ENCODE assay signal across 14 mouse cellular contexts in genomic region chr10:120565992-120566391, GRCm38 (mm10).
"Had no signal": no experiment of that assay in that cellular context is flagged by ENCODE, and none has a peak within 500 bp of the region (broad histone marks: within the 10 kb centered on the region; RNA-seq: fewer than 3 reads in every experiment).

No protein-coding gene starts in this region.

- H3K4me2 ChIP-seq: limb, embryonic 12.5 days; neural tube, embryonic 12.5 days had no signal

- H3K27me3 ChIP-seq: neural tube, embryonic 12.5 days had no signal

- H3K9ac ChIP-seq: limb, embryonic 12.5 days; neural tube, embryonic 12.5 days had no signal

- H3K9me3 ChIP-seq: limb, embryonic 12.5 days; neural tube, embryonic 12.5 days had no signal

- DNase-seq: kidney, adult 11 months; kidney, adult 9 months; kidney, postnatal 10 days; layer of hippocampus, adult 9-11 months; layer of hippocampus, postnatal 36 days; liver; lung, postnatal 36 days; midbrain, embryonic 14.5 days; retina, postnatal 1 day; right cerebral cortex, postnatal 4 days; spleen, adult 18-20 months; thymus, postnatal 36 days had no signal

- H3K36me3 ChIP-seq: limb, embryonic 12.5 days; neural tube, embryonic 12.5 days had no signal

- H3K27ac ChIP-seq: limb, embryonic 12.5 days; neural tube, embryonic 12.5 days had no signal

- H3K4me3 ChIP-seq: limb, embryonic 12.5 days; neural tube, embryonic 12.5 days had no signal
